Mouse (Mus musculus) B cell, adult 67 days (primary cell): ENCODE results near the gene Gm21541. TPM values are rescaled to one million over a fixed set of nuclear protein-coding genes. Genes with fewer than 3 reads are reported as not detected.

Source experiments
- total RNA-seq, 2 experiments: library from RNA; stranded (reverse); gene quantifications; 4 replicates each; pipeline ENCODE4 v1.2.4; 2023

The Gm21541 gene
- not detected for total RNA-seq

GRCm38 (mm10) chr4:41903310-41903709 is at the start of gene Gm21541:
Gm21541 (plus strand) TSS chr4:41903610.

DNA sequence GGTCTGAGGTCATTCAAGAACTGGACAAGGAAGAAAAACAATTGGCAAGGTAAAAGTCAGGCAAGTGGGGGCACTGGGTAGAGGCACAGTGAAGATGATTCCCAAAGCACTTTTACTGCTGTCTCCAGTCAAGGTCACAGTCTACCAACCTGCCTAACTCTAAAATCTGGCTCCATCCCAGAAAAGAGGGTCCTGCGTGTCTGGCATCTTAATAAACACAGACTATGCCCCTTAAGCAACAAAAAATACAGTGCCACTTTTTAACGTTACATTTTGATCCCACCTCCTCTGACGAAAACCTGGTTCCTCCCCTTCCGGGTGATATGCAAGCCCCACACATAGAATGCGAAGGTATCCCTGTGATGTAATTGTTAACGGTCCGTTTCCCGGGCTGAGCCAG is 37.9 kb downstream of the Gm21541 start, which contains the start of gene Gm20878:
Gene Gm20878 (plus strand): TSS at position 301 of the 400 bp plus-strand sequence.

Other genes starting within 250 kb of the Gm21541 start
- not detected for gene Cntfr, start 206.5 kb upstream of the Gm21541 start, total RNA-seq
- gene Il11ra1, start 203.6 kb upstream of the Gm21541 start, total RNA-seq: 10 to 100 TPM; 12.5 to 32.1 TPM
- 10 to 100 TPM; 29.2 to 38.9 TPM for gene Rpp25l, start 190.1 kb upstream of the Gm21541 start, total RNA-seq
- 10 to 100 TPM; 43.5 to 53.2 TPM for gene Dctn3, start 180.4 kb upstream of the Gm21541 start, total RNA-seq
- gene Arid3c, start 172.5 kb upstream of the Gm21541 start, total RNA-seq: not detected
- gene Galt, start 148.4 kb upstream of the Gm21541 start, total RNA-seq: 10 to 100 TPM; 60.1 to 63.1 TPM
- gene Sigmar1, start 147.5 kb upstream of the Gm21541 start, total RNA-seq: 10 to 100 TPM; 19.9 to 23.4 TPM
- gene Ccl27a, start 129.4 kb upstream of the Gm21541 start, total RNA-seq: 10 to 100 TPM; 12.8 to 13.9 TPM
- 1 to 10 TPM; 1.8 to 4.2 TPM for gene Gm20878, start 38.0 kb downstream of the Gm21541 start, total RNA-seq
- gene Fam205a4, start 62.4 kb downstream of the Gm21541 start, total RNA-seq: not detected
- gene Gm21093, start 131.1 kb downstream of the Gm21541 start, total RNA-seq: not detected
- not detected for gene Gm3893, start 187.6 kb downstream of the Gm21541 start, total RNA-seq
- not detected for gene Gm13304, start 211.2 kb downstream of the Gm21541 start, total RNA-seq
- not detected for gene Gm13306, start 249.8 kb downstream of the Gm21541 start, total RNA-seq